Mouse (Mus musculus) granulocyte monocyte progenitor cell, adult 5-6 weeks (primary cell): ENCODE data around the gene Fer1l5. TPM values are rescaled to one million over a fixed set of nuclear protein-coding genes. Genes with fewer than 3 reads are reported as not detected.

Experiments
- ATAC-seq: replicated peaks from 2 replicates; pipeline ENCODE4 v1.8.0; 2016; ENCODE audit warnings: mild to moderate bottlenecking, moderate TSS enrichment, inconsistent platforms; ENCODE audit not compliant: poor library complexity, severe bottlenecking
- total RNA-seq, 2 experiments: library from RNA; stranded (forward) in 1 of 2; stranded (reverse) in 1 of 2; fragments of 200-712, 200-1000 nt in 1 of 2; fragments of >200 nt in 1 of 2; fragmentation: Nextera tagmentation in 1 of 2; gene quantifications; 2 replicates each; pipeline ENCODE4 v1.2.3; 2014 to 2017

The Fer1l5 gene
- total RNA-seq, 2 experiments from 2014 or later: 0.77 TPM; not detected in 1

GRCm38 (mm10) chr1:36404531-36404930 lies 32.4 kb downstream of the Fer1l5 start:
- no peak for ATAC-seq

- ATAC-seq: no peak
Observed at GRCm38 (mm10) chr1:36429511-36429910, 57.4 kb downstream of the Fer1l5 start.

- no peak for ATAC-seq
Observed at GRCm38 (mm10) chr1:36432999-36433398, 60.9 kb downstream of the Fer1l5 start.

- ATAC-seq: no peak
Observed at GRCm38 (mm10) chr1:36433616-36434015, 61.5 kb downstream of the Fer1l5 start.

GRCm38 (mm10) chr1:36435071-36435470 lies 63.0 kb downstream of the Fer1l5 start:
- no peak for ATAC-seq

- ATAC-seq: no peak
Observed at GRCm38 (mm10) chr1:36436515-36436914, 64.4 kb downstream of the Fer1l5 start.

GRCm38 (mm10) chr1:36437223-36437622 lies 65.1 kb downstream of the Fer1l5 start:
- no peak for ATAC-seq

GRCm38 (mm10) chr1:36441101-36441500 lies 69.0 kb downstream of the Fer1l5 start:
- no peak for ATAC-seq

GRCm38 (mm10) chr1:36444471-36445464 lies 72.7 kb downstream of the Fer1l5 start, which contains the start of gene Lman2l:
Gene Lman2l, minus strand, starts transcription at chr1:36445271.
- peak; percentile 95 for ATAC-seq

GRCm38 (mm10) chr1:36445508-36445907 lies 73.4 kb downstream of the Fer1l5 start:
- ATAC-seq: no peak

GRCm38 (mm10) chr1:36446106-36446824 lies 74.2 kb downstream of the Fer1l5 start:
- peak; percentile 71 for ATAC-seq

- ATAC-seq: no peak
Observed at GRCm38 (mm10) chr1:36446841-36447240, 74.8 kb downstream of the Fer1l5 start.

GRCm38 (mm10) chr1:36454055-36454815 lies 82.1 kb downstream of the Fer1l5 start:
- no peak for ATAC-seq

GRCm38 (mm10) chr1:36457388-36458014 lies 85.4 kb downstream of the Fer1l5 start:
- ATAC-seq: 0 out of 2 replicates have a peak, but pooled peaks have one; percentile 4

- no peak for ATAC-seq
Observed at GRCm38 (mm10) chr1:36458169-36458568, 86.1 kb downstream of the Fer1l5 start.

GRCm38 (mm10) chr1:36461829-36462228 lies 89.7 kb downstream of the Fer1l5 start:
- peak; percentile 94 for ATAC-seq

- ATAC-seq: no peak
Observed at GRCm38 (mm10) chr1:36465641-36466160, 93.6 kb downstream of the Fer1l5 start.

GRCm38 (mm10) chr1:36467446-36467845 lies 95.4 kb downstream of the Fer1l5 start:
- ATAC-seq: no peak

GRCm38 (mm10) chr1:36469811-36470444 lies 97.8 kb downstream of the Fer1l5 start:
- ATAC-seq: peak; percentile 31
